Comparison of ENCODE assay signal across 8 mouse cellular contexts in the genomic region with DNA sequence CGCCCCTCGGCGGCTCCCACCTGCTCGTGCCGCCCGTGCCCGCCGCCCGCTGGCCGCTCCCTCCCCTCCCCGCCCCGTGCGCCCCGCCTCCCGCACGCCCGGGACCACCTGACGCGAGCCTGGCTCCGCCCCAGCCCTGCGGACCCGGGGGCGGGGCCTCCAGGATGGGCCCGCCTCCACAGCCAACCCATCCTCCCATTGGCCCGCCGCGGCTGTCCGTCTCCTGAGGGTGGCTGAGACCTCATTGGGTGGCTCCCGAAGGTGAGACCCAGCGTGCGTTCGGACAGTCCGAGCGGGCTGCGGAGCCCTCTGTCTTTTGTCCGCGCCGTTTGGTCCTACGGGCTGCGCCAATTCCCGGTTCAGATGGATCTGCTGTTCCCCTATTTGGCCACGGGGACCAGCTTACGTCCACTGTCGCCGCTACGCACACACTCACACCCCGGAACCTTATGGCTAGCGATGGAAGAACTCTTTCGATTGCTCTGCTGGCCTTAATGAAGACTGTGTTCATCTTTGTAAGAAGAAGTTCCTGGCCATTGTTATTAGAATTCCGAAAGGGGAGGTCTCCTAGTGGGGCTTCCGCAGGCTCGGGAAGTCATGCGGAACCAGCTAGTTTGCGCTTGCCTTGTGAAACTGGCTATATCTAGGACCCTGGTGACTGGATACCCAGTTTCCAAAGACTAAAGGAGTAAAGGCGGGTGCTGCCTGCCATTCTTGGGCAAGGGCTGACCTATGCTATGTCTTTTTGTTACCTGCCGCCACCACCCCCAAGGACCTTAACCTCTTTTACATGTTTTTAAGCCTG. TPM values are rescaled to one million over a fixed set of nuclear protein-coding genes. Genes with fewer than 3 reads are reported as not detected.
A peak's percentile ranks its signal among the peaks of the same experiment; 100 is the strongest.
DNase-seq lines count a peak whose midpoint lies in the region; ATAC-seq lines count a peak whose summit lies in the region.

A gene (minus strand): TSS at position 71 of the 805 bp plus-strand sequence.

- under 1% methylated on average over 41 of the region's 56 CpGs for WGBS in embryonic facial prominence, embryonic 12.5 days
- WGBS in limb, embryonic 10.5 days = under 1% methylated on average over 50 of the region's 56 CpGs
- under 1% methylated on average over 35 of the region's 56 CpGs for WGBS in midbrain, embryonic 12.5 days

- peak; percentile 96 for DNase-seq in adrenal gland, postnatal 25 days
- peak; percentile 91 to 94 for DNase-seq in heart, adult 18-20 months
- DNase-seq in kidney, adult 18-20 months = peak; percentile 97
- peak; percentile 95 for DNase-seq in limb, embryonic 10.5 days (ENCODE audit: low spot score)
- DNase-seq in skeletal muscle tissue, adult 2 months (ENCODE audit: low read depth, low spot score) = peak; percentile 74
- DNase-seq in adipocyte (ENCODE audit: low spot score) = no peak

- H3K27ac ChIP-seq in embryonic facial prominence, embryonic 12.5 days = no peak within 1 kb of the TSS
- peak within 1 kb of the TSS; percentile 81 for H3K27ac ChIP-seq in limb, embryonic 10.5 days
- peak within 1 kb of the TSS; percentile 85 for H3K27ac ChIP-seq in midbrain, embryonic 12.5 days (replicated peaks)

- H3K27me3 ChIP-seq in embryonic facial prominence, embryonic 12.5 days = peaks cover 36% of the 10 kb centered on the region
- peaks cover 63% of the 10 kb centered on the region for H3K27me3 ChIP-seq in limb, embryonic 10.5 days (ENCODE audit: low read depth, poor library complexity, severe bottlenecking)
- peaks cover 44% of the 10 kb centered on the region for H3K27me3 ChIP-seq in midbrain, embryonic 12.5 days

- H3K9ac ChIP-seq in embryonic facial prominence, embryonic 12.5 days = peak within 1 kb of the TSS; percentile 61
- peak within 1 kb of the TSS; percentile 72 for H3K9ac ChIP-seq in midbrain, embryonic 12.5 days (replicated peaks)

- H3K4me2 ChIP-seq in embryonic facial prominence, embryonic 12.5 days (replicated peaks) = peak within 1 kb of the TSS; percentile 86
- H3K4me2 ChIP-seq in midbrain, embryonic 12.5 days (replicated peaks) = peak within 1 kb of the TSS; percentile 78

- ATAC-seq in embryonic facial prominence, embryonic 12.5 days (ENCODE audit: insufficient number of reproducible peaks, insufficient read depth, low FRiP score, low TSS enrichment) = peak; percentile 92
- peak; percentile 99 for ATAC-seq in midbrain, embryonic 12.5 days (ENCODE audit: low FRiP score, low read depth)

- H3K9me3 ChIP-seq in embryonic facial prominence, embryonic 12.5 days = no peaks in the 10 kb centered on the region
- H3K9me3 ChIP-seq in limb, embryonic 10.5 days (replicated peaks) = no peaks in the 10 kb centered on the region
- no peaks in the 10 kb centered on the region for H3K9me3 ChIP-seq in midbrain, embryonic 12.5 days

- peak within 1 kb of the TSS; percentile 68 for H3K4me3 ChIP-seq in embryonic facial prominence, embryonic 12.5 days
- H3K4me3 ChIP-seq in limb, embryonic 10.5 days = peak within 1 kb of the TSS; percentile 69
- peak within 1 kb of the TSS; percentile 81 for H3K4me3 ChIP-seq in midbrain, embryonic 12.5 days

- no peaks in the 10 kb centered on the region for H3K4me1 ChIP-seq in embryonic facial prominence, embryonic 12.5 days
- H3K4me1 ChIP-seq in limb, embryonic 10.5 days = peaks cover 18% of the 10 kb centered on the region
- H3K4me1 ChIP-seq in midbrain, embryonic 12.5 days = peaks cover 23% of the 10 kb centered on the region

- H3K36me3 ChIP-seq in embryonic facial prominence, embryonic 12.5 days = no peaks in the 10 kb centered on the region
- no peaks in the 10 kb centered on the region for H3K36me3 ChIP-seq in limb, embryonic 10.5 days
- no peaks in the 10 kb centered on the region for H3K36me3 ChIP-seq in midbrain, embryonic 12.5 days

RNA-seq across cellular contexts. Expression of the gene that starts here (rescaled TPM):
- total RNA-seq in adrenal gland, postnatal 25 days (2021) = 2.2 and 2.6 TPM in 2 replicates
- polyA plus RNA-seq in embryonic facial prominence, embryonic 12.5 days (2016; fragmentation: Nextera tagmentation; extraction: Ambion mirVana) = 1.6 and 1.8 TPM in 2 replicates
- total RNA-seq in heart, adult 18-20 months (2021) = under 1 TPM; 0.05 to 0.28 TPM
- 0.66 and 0.67 TPM in 2 replicates for polyA plus RNA-seq in limb, embryonic 10.5 days (2016; fragmentation: Nextera tagmentation; extraction: Ambion mirVana)
- polyA plus RNA-seq in midbrain, embryonic 12.5 days (2016; fragmentation: Nextera tagmentation; extraction: Ambion mirVana) = 5.6 and 6.2 TPM in 2 replicates

Comparison
In these comparisons a context has a peak if more than half of its experiments do, and no peak if none do; other contexts are left out.
1. Peak in DNase-seq in heart, adult 18-20 months; RNA of the gene not detected or under 1 TPM.
2. Peak in DNase-seq, H3K4me3 ChIP-seq and H3K27ac ChIP-seq in limb, embryonic 10.5 days; RNA of the gene not detected or under 1 TPM.